Mouse (Mus musculus) midbrain, embryonic 15.5 days (tissue): ENCODE measurements around the gene Pim1. TPM values are rescaled to one million over a fixed set of nuclear protein-coding genes. Genes with fewer than 3 reads are reported as not detected.

Source experiments
- ATAC-seq: fragments of 200-750 bp; cut with Nextera tagmentation; replicated peaks from 2 replicates; pipeline ENCODE4 v1.8.0; 2017; ENCODE audit warnings: moderate TSS enrichment
- H3K27ac ChIP-seq: fragments of 300-500 bp; sonication (generic); 2 replicates; pipeline ENCODE4 v1.5.1; 2015; ENCODE audit warnings: mild to moderate bottlenecking, inconsistent platforms
- H3K27me3 ChIP-seq: fragments of 300-500 bp; sonication (generic); replicated peaks from 2 replicates; pipeline ENCODE4 v1.6.1; 2015; ENCODE audit warnings: inconsistent platforms
- H3K36me3 ChIP-seq: fragments of 300-500 bp; sonication (generic); replicated peaks from 2 replicates; pipeline ENCODE4 v1.6.1; 2015; ENCODE audit warnings: inconsistent platforms
- H3K4me1 ChIP-seq: fragments of 300-500 bp; sonication (generic); 2 replicates; pipeline ENCODE4 v1.6.1; 2015; ENCODE audit warnings: inconsistent platforms
- H3K4me2 ChIP-seq: fragments of 300-500 bp; sonication (generic); 2 replicates; pipeline ENCODE4 v1.6.1; 2015; ENCODE audit warnings: inconsistent platforms, mild to moderate bottlenecking, moderate library complexity
- H3K4me3 ChIP-seq: fragments of 300-500 bp; sonication (generic); 2 replicates; pipeline ENCODE4 v1.5.1; 2015; ENCODE audit warnings: mild to moderate bottlenecking, inconsistent platforms
- H3K9ac ChIP-seq: fragments of 300-500 bp; sonication (generic); 2 replicates; pipeline ENCODE4 v1.6.1; 2015; ENCODE audit warnings: mild to moderate bottlenecking, inconsistent platforms
- H3K9me3 ChIP-seq: fragments of 300-500 bp; sonication (generic); 2 replicates; pipeline ENCODE4 v1.6.1; 2016; ENCODE audit warnings: inconsistent platforms
- WGBS: fragments of 180-500 bp; shearing (Covaris S2); methylation state at CpG from one replicate; pipeline ENCODE4 v1.1.7; 2015; ENCODE audit warnings: mixed read lengths; 5-methylcytosine and 5-hydroxymethylcytosine counted together
- polyA plus RNA-seq: library from polyadenylated mRNA; unstranded; fragments of >200 nt; fragmentation: Nextera tagmentation; extraction: Ambion mirVana; gene quantifications from 2 replicates; pipeline ENCODE4 v1.2.1, GENCODE M21; 2015

Pim1 gene
- polyA plus RNA-seq, 1 experiment from 2014 or later: 10.3 TPM

DNA sequence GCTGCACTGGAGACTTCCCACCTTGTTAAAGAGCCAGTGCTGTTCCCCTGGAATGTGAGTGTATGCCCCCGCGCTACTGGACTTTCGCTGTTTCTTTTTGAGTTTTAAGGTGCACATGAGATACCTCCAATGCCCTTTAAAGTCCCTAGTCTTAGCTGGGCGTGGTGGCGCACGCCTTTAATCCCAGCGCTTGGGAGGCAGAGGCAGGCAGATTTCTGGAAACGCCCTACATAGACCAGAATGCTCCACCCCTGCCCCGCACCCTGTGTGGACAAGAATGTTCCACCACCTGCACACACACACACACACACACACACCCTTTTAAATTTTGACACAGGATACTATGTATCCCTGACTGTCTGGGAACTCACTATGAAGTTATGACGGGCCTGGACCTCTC lies 17.1 kb upstream of the Pim1 start:
- Histone ChIP-seq H3K27me3 (no peaks in the 10 kb centered on the region), H3K9ac (no peak overlapping the region), H3K27ac (no peak overlapping the region), H3K4me3 (no peak overlapping the region), H3K36me3 (no peaks in the 10 kb centered on the region), H3K4me1 (no peaks in the 10 kb centered on the region), H3K4me2 (no peak overlapping the region), H3K9me3 (no peaks in the 10 kb centered on the region)
- 96% methylated on average over 10 of the region's 10 CpGs for WGBS
- no peak for ATAC-seq

DNA sequence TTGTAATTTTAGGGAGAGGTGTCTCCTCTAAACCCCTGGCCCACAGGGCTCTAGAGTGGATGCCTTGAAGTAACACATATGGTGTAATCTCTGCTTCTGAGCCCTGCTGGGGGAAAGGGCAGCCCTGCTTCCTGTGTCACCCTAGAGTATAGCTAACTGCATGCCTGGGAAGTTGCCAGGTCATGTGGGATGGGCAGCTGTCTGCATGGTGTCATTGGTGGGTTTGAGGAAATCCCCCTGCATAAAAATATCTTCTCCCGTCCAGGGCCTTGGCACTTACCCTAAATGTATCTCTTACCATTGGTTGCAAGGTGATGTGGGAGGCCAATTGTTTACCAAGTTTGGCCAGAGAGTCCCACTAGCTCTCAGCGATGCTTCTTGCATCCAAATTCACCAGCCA lies 16.5 kb upstream of the Pim1 start:
- Histone ChIP-seq H3K27me3 (no peaks in the 10 kb centered on the region), H3K9me3 (no peaks in the 10 kb centered on the region), H3K4me3 (no peak overlapping the region), H3K4me1 (no peaks in the 10 kb centered on the region), H3K36me3 (no peaks in the 10 kb centered on the region), H3K9ac (no peak overlapping the region), H3K4me2 (no peak overlapping the region), H3K27ac (no peak overlapping the region)
- no peak for ATAC-seq
- 87% methylated on average over 2 of the region's 2 CpGs for WGBS

DNA sequence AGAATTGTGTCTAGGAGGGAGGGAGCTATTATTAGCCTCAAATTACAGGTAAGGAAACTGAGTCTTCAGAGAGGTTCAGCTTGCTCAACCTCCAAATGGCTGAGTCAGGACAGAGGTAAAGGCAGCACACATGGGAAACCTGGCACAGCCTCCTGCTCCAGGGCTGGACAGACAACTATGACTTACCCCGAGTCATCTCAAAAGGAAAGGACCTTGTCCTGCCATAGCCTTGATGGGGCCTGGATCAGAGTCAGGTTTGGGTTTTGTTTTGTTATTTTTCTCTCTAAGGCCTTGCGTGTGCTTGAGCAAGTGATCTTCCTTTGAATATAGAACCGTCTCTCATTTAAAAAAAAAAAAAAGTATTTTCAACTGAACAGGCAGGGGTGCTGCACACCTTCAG lies 15.4 kb upstream of the Pim1 start:
- H3K9ac ChIP-seq: no peak overlapping the region
- 95% methylated on average over 3 of the region's 3 CpGs for WGBS
- no peak overlapping the region for H3K27ac ChIP-seq
- H3K9me3 ChIP-seq: no peaks in the 10 kb centered on the region
- H3K4me2 ChIP-seq: no peak overlapping the region
- no peak overlapping the region for H3K4me3 ChIP-seq
- no peaks in the 10 kb centered on the region for H3K4me1 ChIP-seq
- H3K36me3 ChIP-seq: no peaks in the 10 kb centered on the region
- ATAC-seq: no peak
- H3K27me3 ChIP-seq: no peaks in the 10 kb centered on the region

DNA sequence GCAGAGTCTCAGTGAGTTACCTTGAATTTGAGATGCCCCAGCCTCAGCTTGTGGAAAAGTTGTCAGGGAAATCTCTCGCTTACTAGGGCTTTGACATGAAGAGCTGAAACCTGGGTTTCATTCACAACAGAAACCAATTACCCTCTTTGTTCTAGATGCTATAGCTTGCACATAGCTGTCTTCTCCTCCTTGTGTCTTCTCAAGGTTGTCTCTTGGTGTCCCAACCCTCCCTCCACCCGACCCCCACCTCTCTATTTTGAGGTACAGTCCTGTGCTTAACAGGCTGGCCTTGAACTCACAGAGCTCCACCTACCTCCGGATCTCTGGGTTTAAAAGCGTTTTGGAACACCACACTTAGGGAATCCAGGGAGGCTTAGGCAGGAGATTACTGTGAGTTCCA lies 14.1 kb upstream of the Pim1 start:
- H3K4me1 ChIP-seq: no peaks in the 10 kb centered on the region
- no peak overlapping the region for H3K4me2 ChIP-seq
- no peaks in the 10 kb centered on the region for H3K9me3 ChIP-seq
- no peaks in the 10 kb centered on the region for H3K27me3 ChIP-seq
- WGBS: 85% methylated on average over 4 of the region's 4 CpGs
- H3K4me3 ChIP-seq: no peak overlapping the region
- H3K9ac ChIP-seq: no peak overlapping the region
- no peak overlapping the region for H3K27ac ChIP-seq
- H3K36me3 ChIP-seq: no peaks in the 10 kb centered on the region
- no peak for ATAC-seq

DNA sequence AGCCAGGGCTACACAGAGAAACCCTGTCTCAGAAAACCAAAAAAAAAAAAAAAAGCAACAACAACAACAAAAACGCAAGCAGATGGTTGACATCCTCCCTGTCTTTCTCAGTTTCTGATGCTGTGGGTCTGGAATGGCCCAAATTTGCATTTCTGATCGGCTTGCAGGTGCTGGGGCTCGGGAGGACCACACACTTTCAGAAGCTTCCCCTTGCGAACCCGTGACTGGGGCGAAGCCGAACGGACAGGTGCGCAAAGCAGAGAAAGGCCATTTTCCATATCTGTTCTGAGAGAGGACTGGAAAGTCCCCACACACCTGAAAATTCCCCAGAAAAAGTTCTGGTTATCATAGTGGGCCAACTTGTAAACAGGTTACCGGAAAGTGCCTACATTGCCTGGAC lies 13.2 kb upstream of the Pim1 start:
- no peaks in the 10 kb centered on the region for H3K9me3 ChIP-seq
- no peak for ATAC-seq
- H3K4me1 ChIP-seq: no peaks in the 10 kb centered on the region
- H3K27ac ChIP-seq: no peak overlapping the region
- no peak overlapping the region for H3K4me3 ChIP-seq
- H3K9ac ChIP-seq: no peak overlapping the region
- no peaks in the 10 kb centered on the region for H3K27me3 ChIP-seq
- H3K36me3 ChIP-seq: no peaks in the 10 kb centered on the region
- WGBS: 92% methylated on average over 10 of the region's 10 CpGs
- H3K4me2 ChIP-seq: no peak overlapping the region

DNA sequence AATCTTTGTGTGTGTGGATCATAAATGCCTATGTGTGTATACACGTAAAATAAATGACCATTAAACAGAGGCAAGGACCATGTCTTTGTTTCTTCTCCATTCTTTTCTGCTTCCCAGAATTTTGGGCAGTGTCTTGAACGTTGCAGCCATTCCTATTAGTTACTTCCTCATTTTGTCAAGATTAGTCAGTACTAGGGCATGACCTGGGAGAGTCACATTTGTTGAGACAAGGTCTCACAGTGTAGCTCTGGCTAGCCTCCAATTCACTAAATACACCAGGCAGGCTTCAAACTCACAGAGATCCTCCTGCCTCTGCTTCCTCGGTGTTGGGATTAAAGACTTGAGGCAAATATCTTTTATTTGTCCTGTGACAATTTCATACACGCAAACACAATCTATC lies 12.3 kb upstream of the Pim1 start:
- no peaks in the 10 kb centered on the region for H3K27me3 ChIP-seq
- H3K9ac ChIP-seq: no peak overlapping the region
- no peak for ATAC-seq
- no peaks in the 10 kb centered on the region for H3K4me1 ChIP-seq
- H3K36me3 ChIP-seq: no peaks in the 10 kb centered on the region
- H3K4me2 ChIP-seq: no peak overlapping the region
- H3K9me3 ChIP-seq: no peaks in the 10 kb centered on the region
- H3K4me3 ChIP-seq: no peak overlapping the region
- 90% methylated on average over 4 of the region's 4 CpGs for WGBS
- no peak overlapping the region for H3K27ac ChIP-seq

DNA sequence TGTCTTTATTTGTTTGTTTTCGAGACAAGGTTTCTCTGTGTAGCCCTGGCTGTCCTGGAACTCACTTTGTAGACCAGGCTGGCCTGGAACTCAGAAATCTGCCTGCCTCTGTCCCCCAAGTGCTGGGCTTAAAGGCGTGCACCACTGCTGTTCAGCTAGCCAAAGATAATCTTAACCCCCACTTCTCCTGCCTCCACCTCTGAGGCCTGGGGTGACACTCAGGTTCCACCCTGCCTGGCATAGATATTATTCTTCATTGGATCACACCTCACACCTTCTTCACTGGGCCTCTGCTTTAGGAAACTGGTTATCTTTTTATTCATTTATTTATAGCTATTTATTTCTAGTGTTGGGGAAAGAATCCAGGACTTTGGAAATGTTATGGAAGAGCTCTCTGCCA lies 10.3 kb upstream of the Pim1 start:
- H3K27ac ChIP-seq: no peak overlapping the region
- no peak overlapping the region for H3K9ac ChIP-seq
- H3K4me3 ChIP-seq: no peak overlapping the region
- no peaks in the 10 kb centered on the region for H3K9me3 ChIP-seq
- H3K4me1 ChIP-seq: no peaks in the 10 kb centered on the region
- no peak overlapping the region for H3K4me2 ChIP-seq
- ATAC-seq: no peak
- WGBS: 76% methylated on average over 2 of the region's 2 CpGs
- no peaks in the 10 kb centered on the region for H3K27me3 ChIP-seq
- no peaks in the 10 kb centered on the region for H3K36me3 ChIP-seq

DNA sequence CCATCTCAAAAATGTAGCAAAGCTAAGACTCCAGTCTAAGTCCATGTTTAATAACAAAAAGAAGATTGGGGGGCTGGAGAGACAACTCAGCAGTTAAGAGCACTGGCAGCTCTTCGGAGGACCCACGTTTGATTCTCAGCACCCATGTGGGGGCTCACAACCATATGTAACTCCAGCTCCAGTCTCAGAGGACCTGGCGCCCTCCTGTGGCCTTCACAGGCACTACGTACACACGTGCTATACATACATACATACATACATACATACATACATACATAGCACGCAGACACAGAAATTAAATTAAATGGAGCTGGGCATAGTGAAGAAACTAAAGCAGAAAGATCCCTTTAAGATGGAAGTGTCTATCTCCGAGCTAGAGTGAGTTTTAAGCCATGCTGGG lies 7.9 kb upstream of the Pim1 start:
- H3K9ac ChIP-seq: no peak overlapping the region
- 85% methylated on average over 7 of the region's 7 CpGs for WGBS
- H3K9me3 ChIP-seq: no peaks in the 10 kb centered on the region
- no peak overlapping the region for H3K4me3 ChIP-seq
- ATAC-seq: no peak
- no peaks in the 10 kb centered on the region for H3K27me3 ChIP-seq
- no peaks in the 10 kb centered on the region for H3K4me1 ChIP-seq
- no peak overlapping the region for H3K4me2 ChIP-seq
- no peak overlapping the region for H3K27ac ChIP-seq
- no peaks in the 10 kb centered on the region for H3K36me3 ChIP-seq

DNA sequence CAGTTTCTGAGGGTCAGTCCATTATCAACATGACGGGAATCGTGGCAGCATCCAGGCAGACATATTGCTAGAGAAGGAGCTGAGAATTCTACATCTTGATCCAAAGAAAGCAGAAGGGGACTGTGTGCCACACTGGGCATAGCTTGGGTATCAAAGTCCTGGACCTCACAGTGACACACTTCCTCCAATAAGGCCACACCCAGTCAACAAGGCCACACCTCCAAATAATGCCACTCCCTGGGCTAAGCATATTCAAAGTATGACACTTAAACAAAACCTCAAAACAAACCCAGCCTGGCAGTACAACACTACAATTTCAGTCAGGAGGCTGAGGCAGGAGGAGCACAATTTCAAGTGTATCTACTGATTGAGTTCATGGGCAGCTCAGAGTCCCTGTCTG lies 7.3 kb upstream of the Pim1 start:
- 98% methylated on average over 2 of the region's 2 CpGs for WGBS
- no peaks in the 10 kb centered on the region for H3K4me1 ChIP-seq
- H3K4me3 ChIP-seq: no peak overlapping the region
- no peak overlapping the region for H3K4me2 ChIP-seq
- H3K36me3 ChIP-seq: no peaks in the 10 kb centered on the region
- H3K9ac ChIP-seq: no peak overlapping the region
- no peaks in the 10 kb centered on the region for H3K27me3 ChIP-seq
- no peak overlapping the region for H3K27ac ChIP-seq
- no peak for ATAC-seq
- no peaks in the 10 kb centered on the region for H3K9me3 ChIP-seq

DNA sequence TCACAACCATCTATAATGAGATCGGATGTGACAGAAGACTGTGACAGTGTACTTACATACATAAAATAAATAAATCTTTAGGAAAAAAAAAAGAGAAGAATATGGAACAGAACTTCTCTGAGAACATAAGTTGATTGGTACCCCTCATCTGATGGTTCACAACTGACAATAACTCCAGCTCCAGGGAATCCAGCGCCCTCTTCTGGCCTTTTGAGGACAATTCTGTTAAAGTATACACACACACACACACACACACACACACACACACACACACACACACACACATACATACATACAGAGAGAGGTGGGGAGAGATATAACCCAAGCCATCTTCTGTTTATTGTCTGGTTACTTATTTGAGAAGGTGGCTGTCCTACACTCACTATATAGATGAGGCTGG lies 6.1 kb upstream of the Pim1 start:
- Histone ChIP-seq H3K27ac (no peak overlapping the region), H3K27me3 (no peaks in the 10 kb centered on the region), H3K4me2 (no peak overlapping the region), H3K4me3 (no peak overlapping the region), H3K36me3 (no peaks in the 10 kb centered on the region), H3K4me1 (peaks cover 8% of the 10 kb centered on the region; the same call in 1 of the 2 replicates), H3K9ac (no peak overlapping the region), H3K9me3 (no peaks in the 10 kb centered on the region)
- WGBS: 77% methylated on average over 2 of the region's 2 CpGs
- no peak for ATAC-seq

DNA sequence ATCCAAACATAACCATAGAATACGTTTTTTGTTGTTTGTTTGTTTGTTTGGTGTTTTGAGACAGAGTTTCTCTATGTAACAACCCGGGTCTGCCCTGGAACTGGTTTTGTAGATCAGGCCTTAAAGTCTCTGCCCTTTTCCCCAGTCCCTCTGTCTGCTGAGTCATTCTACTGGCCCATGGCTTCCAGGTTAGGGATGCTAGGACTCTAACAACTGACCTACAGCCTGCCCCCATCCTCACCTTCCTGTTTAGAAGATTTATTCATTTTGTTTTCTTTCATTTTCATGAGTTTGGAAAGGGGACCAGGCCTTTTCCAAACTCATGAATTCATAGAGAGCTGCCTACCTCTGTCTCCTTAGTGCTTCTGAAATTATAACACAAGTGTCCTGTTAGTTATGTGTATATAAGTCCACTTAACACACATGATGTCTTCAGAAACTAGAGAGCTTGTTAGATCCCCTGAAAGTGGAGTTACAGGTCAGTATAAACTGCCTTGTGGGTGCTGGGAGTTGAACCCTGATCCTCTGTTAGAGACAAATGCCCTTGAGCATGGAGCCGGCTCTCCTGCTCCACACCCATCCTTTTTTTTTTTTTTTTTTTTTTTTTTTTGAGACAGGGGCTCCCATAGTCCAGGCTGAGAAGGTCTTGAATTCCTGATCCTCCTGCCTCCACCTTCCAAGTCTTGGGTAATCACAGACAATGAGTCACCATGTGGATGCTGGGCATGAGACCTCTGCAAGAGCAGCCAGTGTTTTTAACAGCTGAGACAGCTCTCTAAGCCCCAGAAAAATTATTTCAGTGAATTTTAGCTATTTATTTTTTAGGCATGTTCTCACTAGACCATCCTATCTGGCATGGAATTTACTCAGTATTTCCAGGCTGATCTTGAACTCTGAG lies 5.0 kb upstream of the Pim1 start:
- H3K36me3 ChIP-seq: no peaks in the 10 kb centered on the region
- no peaks in the 10 kb centered on the region for H3K9me3 ChIP-seq
- WGBS: 73% methylated on average over 3 of the region's 3 CpGs
- H3K4me3 ChIP-seq: no peak overlapping the region
- no peak overlapping the region for H3K4me2 ChIP-seq
- ATAC-seq: no peak
- H3K9ac ChIP-seq: no peak overlapping the region
- H3K27me3 ChIP-seq: no peaks in the 10 kb centered on the region
- H3K27ac ChIP-seq: no peak overlapping the region
- peaks cover 8% of the 10 kb centered on the region; the same call in 1 of the 2 replicates for H3K4me1 ChIP-seq

DNA sequence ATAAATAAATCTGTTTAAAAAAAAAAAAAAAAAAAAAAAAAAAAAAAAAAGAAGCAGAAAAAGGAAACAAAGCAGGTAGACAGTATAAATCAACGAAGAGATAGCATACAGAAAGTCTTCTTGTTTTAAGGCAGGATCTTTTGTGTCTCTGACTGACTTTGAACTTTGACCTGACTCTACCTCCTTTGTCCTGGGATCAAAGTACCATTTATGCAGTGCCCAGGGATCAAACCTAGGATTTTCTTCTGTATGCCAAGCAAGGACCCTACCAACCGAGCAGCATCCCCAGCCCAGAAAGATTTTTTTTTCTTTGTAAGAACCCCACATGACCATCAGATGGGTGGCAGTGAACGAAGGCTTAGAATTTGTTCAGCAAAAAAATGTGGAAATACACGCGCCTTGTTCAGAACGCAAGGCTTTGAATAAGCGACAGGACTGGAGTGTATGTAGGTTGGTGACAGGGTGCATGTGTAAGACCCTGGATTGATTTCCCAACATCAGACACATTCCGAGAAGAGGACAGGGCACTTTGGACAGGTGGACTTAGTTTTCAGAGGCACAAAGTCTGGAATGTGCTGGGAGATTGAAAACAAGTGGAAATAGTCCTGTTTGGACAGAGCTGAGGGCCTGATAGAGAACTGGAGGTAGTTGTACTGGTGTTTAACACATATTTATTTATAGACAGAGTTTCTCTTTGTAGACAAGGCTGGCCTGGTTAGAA lies 2.1 kb upstream of the Pim1 start:
- H3K4me2 ChIP-seq: peak overlapping the region; percentile 89; the same call in 1 of the 2 replicates
- no peak overlapping the region for H3K4me3 ChIP-seq
- peaks cover 25% of the 10 kb centered on the region for H3K4me1 ChIP-seq

More for the DNA sequence above, 2.1 kb upstream of the Pim1 start:
- Histone ChIP-seq H3K27ac (no peak overlapping the region), H3K27me3 (no peaks in the 10 kb centered on the region), H3K9me3 (no peaks in the 10 kb centered on the region), H3K36me3 (no peaks in the 10 kb centered on the region), H3K9ac (no peak overlapping the region)
- no peak for ATAC-seq
- WGBS: 73% methylated on average over 8 of the region's 8 CpGs
